Mouse (Mus musculus): ENCODE data around the gene Rab31.
A peak's percentile ranks its signal among the peaks of the same experiment; 100 is the strongest.

Rab31 gene

DNA sequence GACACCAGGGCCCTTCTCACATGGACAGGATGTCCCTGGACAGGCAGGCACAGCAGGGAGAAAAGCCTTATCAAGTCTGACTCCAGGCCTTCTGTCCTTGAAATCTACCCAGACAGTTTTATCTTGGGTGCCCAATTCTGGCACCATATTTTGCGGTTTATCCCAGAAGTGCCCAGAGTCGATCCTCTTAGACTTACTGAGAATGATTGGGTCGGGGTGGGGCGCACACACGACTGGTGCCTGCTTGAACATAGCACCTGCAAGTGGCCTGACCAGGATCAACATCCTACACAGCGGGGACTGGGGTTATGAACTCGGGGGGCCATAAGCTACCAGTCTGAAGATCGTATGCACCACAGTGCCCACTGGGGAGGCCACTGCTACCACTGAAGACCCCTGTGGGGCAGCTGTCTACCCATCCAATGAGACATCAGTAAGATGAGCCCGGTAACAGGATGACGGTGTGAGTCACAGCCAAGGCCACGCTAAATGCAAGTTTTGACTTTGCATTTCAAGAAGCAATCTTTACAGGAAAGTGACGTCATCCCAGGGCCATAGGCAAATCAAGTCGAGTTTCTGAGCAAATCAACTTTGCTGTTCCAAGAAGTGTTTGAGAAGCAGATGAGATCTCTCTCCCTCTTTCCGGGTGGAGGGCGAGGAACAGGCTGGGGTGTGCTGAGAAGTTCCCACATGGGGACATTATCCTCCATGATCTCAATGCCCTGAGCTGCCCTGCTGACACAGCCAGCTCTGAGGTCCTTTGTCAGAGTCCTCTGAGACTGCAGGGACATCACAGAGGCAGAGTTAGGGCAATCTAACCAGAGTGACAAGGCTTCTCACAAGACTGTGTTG is 32.5 kb downstream of the Rab31 start:
- no peak for DNase-seq (ENCODE audit: low read depth, low spot score)

DNA sequence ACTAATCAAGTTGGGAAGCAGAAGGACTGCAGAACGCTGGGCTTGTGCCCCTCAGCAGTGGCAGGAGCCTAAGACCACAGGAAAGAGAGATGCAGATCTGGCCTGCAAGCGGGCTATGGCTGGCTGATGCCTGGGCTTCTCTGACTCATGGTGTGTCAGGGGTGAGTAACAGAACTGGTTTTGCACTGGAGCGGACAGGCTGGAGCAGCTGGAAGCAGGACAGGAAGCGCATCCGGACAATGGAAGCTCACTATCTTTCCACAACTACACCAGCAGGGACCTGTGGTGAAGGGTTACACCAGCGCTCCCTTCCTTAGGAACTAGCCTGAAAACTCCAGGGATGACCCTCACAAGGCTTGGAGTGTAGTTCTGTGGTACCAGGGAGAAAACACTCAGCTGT is 34.9 kb downstream of the Rab31 start:
- peak; percentile 40 for DNase-seq (ENCODE audit: low read depth, low spot score)

DNA sequence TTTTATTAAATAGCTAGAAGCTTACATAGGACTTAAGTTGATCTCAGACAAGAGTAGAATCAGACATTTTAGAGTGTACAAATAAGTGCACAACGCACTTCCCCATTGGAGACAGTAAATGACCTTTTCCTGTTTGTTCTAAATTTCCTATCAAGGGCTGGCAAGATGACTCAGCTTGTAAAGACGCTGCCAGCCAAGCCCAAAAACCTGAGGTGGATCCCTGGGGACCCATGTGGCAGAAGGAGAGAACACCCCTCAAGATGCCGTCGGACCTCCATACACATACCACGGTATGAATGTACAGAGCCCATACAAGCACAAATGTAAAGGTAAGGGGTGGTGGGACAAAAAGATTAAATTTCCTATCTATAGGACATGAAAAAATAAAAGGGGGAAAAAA is 35.4 kb downstream of the Rab31 start:
- DNase-seq (ENCODE audit: low read depth, low spot score): no peak

DNA sequence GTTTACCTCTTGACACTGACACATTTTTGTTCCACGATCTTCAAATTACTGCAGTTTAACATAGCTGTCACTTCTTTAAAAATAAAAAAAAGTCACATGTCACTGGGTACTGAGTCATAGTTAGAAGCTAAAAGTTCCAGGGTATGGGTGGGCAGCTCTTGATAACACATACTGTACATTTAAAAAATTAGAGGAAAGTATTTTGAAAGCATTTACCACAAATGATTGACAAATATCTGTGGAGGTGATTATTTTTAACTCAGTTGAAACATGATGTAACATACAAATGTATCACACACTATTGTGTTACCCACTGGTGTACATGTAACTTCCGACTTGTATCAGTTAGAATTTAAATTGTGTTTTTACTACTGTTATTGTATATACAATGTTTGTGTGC is 37.5 kb downstream of the Rab31 start:
- no peak for DNase-seq (ENCODE audit: low read depth, low spot score)

DNA sequence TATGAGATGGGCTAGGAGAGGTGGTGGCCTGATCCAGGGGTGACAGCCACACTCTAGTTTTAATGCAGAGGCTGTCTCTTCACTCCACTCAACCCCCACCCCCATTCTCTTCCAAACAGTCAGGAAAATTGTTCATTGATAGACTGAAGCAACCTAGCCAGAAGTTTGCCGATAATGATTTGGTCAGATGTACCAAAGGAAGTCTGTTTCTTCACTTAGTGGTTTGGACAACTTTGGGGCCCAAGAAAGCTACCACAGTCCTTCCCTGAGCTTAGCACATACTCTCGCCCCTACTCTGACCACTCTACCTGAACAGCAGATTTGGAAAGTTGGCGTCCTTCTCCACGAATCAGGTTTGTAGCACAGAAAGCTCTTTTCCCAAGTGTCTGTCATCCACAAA is 39.9 kb downstream of the Rab31 start:
- DNase-seq (ENCODE audit: low read depth, low spot score): no peak

DNA sequence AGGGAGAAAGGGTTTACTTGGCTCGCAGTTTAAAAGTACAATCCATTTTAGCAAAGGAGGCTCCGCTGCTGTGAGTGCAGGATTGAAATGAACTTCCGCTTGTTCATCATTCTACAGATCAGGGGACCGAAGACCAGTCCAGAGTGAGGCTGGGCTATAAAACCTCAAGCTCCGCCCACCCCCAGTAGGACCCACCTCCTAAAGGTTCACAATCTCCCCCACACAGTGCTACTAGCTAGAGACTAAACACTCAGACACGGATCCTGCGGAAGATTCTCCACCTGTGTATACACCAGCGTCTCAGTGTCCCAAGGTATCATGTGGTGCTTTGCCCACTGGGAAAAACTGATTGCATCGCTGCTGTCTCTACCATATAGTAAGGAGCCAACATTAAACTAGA is 40.8 kb downstream of the Rab31 start:
- no peak for DNase-seq (ENCODE audit: low read depth, low spot score)

DNA sequence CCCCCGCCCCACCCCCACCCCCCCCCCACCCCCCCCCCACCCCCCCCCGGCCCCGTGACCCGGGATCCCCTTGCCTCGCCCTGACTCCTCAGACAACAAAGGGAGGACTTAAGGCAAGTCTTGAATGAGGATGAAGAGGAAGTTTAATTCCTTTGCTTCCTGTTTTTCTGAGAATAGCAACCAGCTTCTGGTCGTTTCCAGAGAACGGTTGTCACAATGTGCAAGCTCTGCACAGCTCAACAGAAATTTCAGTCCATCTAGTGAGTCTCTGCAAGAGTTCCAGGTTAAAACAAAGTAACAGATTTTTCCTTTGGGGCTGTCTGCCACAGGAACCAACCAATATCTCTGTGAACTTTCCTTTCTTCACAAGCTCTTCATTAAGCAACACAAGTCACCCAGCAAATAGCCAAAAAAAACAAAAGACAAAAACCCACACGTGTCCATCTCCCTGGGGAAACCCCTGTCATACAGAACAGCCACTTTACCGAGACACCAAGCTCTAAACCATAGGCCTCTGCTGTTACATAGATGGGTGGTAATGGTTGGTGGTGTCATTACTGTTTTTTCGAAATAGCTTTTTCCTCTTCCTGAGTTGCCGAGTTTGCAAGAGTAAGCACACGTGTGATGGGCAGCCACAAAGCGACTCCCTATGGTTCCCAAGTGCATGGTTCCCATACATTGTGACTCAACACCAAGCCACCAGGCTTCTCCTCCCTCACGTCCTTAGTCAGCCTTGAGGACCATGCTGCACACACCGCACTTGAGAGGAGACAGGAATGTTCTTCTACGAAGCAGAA is 42.4 kb downstream of the Rab31 start:
- DNase-seq (ENCODE audit: low read depth, low spot score): no peak

DNA sequence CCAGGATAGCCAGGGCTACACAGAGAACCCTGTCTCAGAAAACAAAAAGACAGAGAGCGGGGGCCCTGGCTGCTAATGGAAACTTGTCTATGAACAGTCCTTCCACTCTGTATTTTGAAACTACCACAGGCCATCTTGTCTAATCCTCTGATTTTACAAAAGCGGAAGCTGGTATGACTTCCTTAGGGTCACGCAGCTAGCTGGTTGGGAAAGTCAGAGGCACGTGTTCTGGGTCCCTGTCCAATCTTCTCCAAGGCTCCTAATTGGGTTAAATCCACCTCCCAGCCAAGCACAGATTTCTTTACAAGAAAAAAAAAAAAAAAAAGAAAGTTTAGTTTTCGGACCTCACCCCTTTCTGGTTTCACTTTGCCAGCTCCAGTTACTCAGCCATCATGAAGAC is 45.8 kb downstream of the Rab31 start:
- DNase-seq (ENCODE audit: low read depth, low spot score): peak; percentile 66

DNA sequence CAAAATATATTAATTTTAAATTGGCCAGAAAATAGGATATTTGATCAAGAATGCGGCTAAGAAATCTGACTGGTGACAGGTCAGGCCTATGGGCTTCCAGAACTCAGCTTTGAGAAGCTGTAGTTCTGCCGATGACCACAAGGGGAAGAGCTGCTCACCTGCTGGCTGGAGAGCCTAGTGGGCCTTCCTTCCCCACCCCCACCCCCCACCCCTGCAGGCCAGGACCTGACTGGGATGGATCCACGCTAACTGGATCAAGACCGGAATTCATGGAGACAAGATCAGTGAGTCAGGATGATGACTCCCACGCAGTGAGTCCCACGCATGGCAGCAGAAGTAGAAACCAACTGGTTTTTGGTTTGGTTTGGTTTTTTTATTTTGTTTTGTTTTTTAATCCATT is 46.3 kb downstream of the Rab31 start:
- DNase-seq (ENCODE audit: low read depth, low spot score): peak; percentile 89

DNA sequence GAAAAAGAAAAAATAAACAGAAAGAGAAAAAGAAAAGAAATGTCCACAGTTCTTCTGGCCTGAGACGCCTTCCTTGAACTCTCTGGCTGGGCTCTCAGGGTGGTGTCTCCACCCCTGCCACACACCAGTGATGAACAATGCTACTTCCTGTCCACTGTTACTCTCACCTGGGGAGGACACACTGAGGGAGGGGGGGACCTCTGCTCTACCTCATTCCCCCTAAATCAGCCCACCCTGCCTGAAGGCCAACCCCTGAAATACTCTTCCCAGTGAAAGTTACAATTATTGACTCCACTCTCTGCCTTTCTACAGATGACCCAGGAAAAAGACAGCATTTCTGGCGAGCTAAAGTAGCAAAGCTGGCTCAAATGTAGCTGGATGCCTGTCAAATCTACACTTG is 46.7 kb downstream of the Rab31 start:
- peak; percentile 34 for DNase-seq (ENCODE audit: low read depth, low spot score)

DNA sequence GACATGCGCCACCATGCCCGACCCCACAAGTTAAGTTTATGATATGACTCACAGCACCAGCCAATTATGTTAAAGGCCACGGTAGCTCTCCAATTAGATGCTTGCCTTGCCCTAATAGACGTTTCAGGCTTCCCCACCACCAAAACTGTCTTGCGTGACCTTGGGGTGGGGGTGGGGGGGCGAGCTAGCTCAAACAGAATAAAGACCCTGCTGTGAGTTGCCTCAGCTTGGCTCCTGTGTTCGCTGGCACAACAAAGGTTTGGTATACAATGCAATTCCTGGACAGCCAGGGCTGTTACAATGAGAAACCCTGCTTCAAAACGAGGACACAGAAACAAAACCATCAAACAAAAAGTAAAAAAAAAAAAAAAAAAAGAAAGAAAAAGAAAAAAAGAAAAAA is 47.2 kb downstream of the Rab31 start:
- DNase-seq (ENCODE audit: low read depth, low spot score): peak; percentile 88

DNA sequence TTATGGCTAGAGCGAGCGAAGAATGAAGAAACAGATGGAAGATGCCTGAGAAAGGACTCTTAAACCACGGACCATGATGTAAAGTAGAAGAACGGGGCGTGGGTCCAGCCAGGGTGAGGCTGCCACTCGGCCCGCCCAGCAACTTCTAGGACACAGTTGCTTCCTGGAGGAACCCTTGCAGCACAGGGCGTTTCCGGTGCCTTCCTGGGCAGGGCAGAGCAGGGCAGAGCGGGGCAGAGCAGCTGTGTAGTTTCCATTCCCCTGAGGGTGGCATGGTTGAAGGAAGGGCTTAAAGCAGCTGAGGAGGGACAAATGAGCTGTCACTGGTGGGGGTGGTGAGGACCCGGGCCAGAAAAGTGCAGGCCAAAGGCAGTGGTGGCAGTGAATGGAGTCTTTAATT is 48.3 kb downstream of the Rab31 start:
- no peak for DNase-seq (ENCODE audit: low read depth, low spot score)

DNA sequence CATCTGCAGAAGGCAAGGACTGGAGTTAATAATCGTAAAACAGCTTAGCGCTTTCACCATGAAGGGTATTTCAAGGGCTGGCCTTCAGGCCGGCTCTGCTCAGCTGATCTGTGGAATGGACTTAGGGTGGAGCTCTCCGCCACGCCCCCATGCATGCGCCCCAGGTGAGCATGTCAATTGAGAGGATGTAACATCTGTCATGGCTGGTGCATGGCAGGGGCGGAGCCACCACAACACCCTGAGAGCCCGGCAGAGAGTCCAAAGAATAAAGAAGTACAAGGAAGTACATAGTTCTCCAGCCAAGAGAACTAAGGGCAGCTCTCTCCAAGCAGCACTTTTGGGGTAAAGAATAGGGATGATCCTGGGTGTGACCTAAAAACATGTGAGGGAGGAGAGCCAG is 48.9 kb downstream of the Rab31 start:
- DNase-seq (ENCODE audit: low read depth, low spot score): peak; percentile 82

DNA sequence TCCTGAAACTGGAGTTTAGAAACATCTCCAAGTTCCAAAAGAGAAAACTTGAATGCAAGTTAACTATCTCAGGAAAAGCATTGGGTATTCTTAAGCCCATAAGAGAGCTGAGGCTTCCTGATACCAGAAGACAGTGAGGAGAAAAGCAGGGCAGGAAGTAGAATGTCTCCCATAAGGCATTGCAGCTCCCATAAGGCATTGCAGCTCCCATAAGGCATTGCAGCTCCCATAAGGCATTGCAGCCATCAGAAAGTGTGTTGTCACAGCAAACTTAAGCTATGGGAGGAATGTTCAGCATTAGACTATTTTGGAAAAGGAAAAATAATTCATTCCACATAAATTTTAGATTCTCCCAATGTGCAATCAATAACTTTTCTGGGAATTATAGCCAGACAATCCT is 51.2 kb downstream of the Rab31 start:
- DNase-seq (ENCODE audit: low read depth, low spot score): no peak

DNA sequence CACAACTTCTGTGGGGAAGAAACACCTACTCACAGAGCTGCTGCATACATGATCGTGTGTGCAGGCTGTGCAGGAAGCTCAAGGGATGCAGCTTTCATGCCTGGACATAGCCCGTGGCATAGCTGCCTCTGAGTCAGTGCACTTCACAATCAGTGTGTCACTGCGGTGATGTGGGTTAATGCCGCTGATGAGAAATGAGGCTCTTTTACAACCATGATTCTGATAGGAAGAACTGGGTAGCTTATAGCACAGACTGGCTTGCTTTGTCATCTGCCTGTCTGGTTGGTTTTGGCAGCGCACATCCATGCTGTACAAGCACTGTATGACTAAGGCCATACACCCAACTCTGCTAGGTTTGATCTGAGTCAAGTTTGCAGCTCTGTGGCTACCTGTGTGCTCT is 52.7 kb downstream of the Rab31 start:
- DNase-seq (ENCODE audit: low read depth, low spot score): no peak

DNA sequence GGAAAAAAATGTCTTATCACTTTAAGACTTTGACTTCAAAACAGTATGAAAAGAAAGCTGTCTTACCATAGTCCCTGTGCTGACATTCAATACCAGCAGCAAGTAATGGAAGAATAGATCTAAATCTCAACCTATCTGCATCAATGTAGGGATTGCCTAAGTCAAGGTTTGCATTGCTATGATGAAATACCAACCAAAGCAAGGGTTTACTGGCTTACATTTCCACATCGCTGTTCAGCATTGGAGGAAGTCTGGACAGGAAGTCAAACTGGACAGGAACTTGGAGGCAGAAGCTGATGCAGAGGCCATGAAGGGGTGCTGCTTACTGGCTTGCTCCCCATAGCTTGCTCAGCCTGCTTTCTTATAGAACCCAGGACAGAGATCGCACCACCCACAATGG is 54.0 kb downstream of the Rab31 start:
- DNase-seq (ENCODE audit: low read depth, low spot score): no peak

DNA sequence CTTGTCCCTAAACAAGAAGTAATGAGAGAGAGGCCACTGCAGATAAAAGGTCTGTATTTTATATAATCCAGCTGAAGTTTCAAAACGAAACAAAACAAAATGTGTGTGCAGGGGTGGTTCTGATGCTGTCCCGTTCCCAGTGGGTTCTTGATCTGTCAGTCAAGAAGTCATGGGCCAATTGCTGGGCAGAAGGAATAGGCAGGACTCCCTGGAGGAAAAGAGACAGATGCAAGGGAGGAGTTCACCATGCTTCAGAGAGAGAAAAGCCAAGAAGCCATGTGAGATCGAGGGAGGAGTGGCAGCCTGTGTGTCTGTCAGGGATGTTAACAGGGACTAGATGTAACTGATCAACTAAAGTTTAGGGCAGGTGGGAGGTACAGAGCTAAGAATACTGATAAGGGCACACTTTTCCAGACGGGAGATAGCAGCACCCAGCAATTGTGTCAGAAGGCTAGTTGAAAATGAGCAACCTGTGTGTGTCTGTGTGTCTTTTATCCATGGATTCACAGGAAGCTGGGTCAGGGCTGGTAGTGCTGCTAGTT is 54.8 kb downstream of the Rab31 start:
- no peak for DNase-seq (ENCODE audit: low read depth, low spot score)

DNA sequence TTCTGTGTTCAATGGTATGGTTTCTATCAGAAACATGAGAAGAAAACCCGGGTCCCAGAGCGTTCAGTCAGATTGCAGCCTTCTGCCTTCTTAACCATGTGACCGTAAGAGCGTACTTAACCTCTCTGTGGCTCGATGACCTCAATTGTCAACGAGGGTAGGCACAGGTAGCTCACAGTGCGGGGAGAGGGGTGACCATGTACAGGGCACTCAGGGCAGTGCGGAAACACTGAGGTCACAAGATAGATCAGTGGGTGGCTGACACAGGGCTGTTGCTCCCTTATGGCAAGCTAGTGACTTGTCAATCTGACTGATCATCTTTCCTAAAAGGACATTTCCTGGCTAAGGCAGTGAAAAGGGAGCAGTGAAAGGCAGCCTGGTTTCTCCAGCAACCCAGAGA is 58.5 kb downstream of the Rab31 start:
- no peak for DNase-seq (ENCODE audit: low read depth, low spot score)

DNA sequence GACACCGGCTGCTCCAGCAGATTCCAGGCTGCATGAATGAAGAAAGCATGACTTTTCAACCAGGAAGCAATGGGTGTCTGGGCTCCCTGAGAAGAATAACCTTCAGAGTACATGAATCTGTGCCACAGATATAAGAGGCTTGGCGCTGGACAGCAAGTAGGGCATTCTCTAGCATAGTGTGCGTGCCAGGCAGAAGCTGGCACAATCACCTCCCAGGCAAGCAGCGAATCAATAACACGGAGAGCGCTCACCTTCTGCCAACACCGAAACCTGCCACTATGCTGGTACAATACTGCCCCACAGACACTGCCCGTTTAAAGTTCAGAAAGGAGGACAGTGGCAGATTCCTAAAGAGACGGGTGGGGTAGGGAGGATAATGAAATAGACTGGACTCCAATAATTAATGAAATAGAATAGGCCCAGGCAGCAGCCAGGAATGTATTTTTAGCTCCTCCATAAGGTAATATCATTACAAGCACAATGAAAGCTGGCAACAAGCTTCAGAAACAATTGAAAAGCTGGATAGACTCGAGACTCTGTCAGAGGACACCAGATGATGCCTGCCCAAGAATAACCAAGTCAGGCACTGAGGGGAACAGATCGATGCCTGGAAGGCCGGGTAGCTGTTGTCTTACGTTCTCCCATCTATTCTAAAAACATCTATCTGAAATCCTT is 59.6 kb downstream of the Rab31 start:
- DNase-seq (ENCODE audit: low read depth, low spot score): no peak

DNA sequence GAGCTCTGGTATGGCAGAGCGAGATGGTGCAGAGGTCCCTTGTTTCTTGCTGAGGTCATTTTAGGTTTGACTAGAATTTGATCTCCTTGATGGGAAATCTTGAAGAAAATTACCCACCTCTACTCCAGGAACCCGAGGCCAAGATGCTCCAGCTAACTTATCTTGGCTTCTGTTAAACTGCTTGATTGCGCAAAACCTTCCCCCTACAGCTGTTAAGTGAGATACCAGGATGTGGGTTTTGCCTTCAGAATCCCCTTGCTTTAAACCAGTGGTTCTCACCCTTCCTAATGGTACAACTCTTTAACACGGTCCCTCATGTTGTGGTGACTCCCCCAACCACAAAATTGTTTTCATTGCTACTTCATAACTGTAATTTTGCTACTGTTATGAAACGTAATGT is 60.8 kb downstream of the Rab31 start:
- DNase-seq (ENCODE audit: low read depth, low spot score): no peak

DNA sequence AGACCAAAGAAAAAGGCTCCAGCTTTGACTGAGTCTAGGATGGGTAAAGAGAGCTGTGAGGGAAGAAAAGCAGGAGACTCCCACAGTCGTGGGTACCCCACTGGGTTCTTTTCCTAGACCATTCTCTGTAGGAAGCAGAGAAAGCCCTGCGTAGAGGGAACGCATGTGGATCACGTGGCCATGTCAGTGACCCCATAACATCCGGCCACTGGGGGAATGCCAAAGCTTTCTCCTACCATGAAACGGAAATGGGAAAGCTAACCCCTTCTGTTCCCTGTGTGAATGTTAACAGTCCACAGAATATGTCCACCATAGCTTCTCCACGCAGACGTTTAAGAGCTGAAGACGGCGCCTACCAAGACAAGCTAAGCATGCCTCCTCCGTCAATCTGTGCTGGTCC is 62.0 kb downstream of the Rab31 start:
- no peak for DNase-seq (ENCODE audit: low read depth, low spot score)

DNA sequence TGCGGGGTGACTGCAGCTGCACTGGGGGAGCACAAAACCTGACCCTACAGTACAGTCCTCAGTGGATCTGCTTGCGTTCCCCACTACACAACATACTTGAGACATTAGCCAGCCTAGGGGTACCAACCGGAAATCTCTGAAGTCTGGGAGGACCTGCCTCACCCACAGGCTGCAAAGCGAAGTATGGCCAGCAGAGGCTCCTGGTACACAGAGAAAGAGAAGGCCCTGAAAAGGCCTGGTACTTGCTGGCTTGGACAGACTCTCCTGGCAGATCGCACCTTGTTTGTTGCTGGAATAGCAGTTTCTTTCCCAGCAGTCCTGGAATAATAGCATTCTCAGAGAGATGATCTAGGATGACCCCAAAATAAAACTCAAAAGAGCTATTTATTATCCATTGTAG is 66.3 kb downstream of the Rab31 start:
- DNase-seq (ENCODE audit: low read depth, low spot score): peak; percentile 63
